Mouse (Mus musculus) activated CD4-positive, CD25-positive, alpha-beta regulatory T cell, adult 9 weeks (primary cell): ENCODE results near the gene Atp13a1. TPM values are rescaled to one million over a fixed set of nuclear protein-coding genes. Genes with fewer than 3 reads are reported as not detected.

Experiments
- polyA plus RNA-seq: library from polyadenylated mRNA; unstranded; fragments of 100-300 nt; shearing (Covaris generic); gene quantifications from one replicate; pipeline ENCODE4 v1.2.1, GENCODE M21; 2017

Gene Atp13a1
- polyA plus RNA-seq = 20.3 TPM

GRCm38 (mm10) chr8:69790773-69791367 is at the start of gene Atp13a1, which contains the start of gene Zfp866:
Atp13a1 (plus strand) TSS chr8:69791163.
Zfp866 (minus strand) TSS chr8:69791178.

GRCm38 (mm10) chr8:69749544-69750454 is 41.2 kb upstream of the Atp13a1 start, which contains the start of gene Zfp963:
Zfp963 (minus strand) TSS chr8:69749970.

GRCm38 (mm10) chr8:69774503-69775148 is 16.3 kb upstream of the Atp13a1 start, which contains the start of gene Gm20422:
Gm20422 (minus strand) TSS chr8:69774886.

DNA sequence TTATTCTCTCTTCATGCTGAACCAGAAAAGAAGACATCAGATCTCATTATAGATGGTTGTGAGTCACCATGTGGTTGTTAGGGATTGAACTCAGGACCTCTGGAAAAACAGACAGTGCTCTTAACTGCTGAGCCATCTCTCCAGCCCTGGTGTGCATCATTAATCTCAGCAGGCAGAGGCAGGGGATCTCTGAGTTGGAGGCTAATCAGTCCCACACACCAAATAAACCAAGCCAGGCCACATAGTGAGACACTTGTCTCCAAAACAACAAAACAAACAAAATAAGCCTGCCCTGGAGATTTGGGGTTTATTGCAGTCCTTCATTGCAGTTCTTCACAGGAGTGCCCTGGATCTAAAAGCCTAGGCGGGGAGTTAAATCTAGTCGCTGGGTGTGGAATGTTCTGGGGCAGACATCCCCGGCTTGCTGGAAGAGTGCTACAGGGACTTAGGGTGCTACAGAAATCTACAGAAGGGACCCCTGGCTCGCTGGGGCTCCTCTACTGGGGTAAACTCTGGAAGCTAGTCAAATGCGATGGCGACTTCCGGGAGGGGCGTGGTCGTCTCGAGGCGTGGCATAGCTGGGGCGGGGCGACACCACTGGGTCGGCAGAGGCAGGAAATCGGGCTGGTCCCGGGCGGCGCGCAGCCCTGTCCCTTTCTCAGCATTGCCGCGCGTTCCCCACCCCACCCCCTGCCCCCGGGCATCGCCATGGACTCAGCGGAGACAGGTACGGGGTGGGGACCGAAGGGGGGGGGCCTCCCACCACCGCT is 17.3 kb downstream of the Atp13a1 start, which contains the start of gene Gmip:
Gene Gmip (plus strand): TSS at position 586 of the 770 bp plus-strand sequence.

GRCm38 (mm10) chr8:69822386-69823191 is 31.6 kb downstream of the Atp13a1 start, which contains the start of gene Lpar2:
Lpar2 (plus strand) TSS chr8:69822429.

DNA sequence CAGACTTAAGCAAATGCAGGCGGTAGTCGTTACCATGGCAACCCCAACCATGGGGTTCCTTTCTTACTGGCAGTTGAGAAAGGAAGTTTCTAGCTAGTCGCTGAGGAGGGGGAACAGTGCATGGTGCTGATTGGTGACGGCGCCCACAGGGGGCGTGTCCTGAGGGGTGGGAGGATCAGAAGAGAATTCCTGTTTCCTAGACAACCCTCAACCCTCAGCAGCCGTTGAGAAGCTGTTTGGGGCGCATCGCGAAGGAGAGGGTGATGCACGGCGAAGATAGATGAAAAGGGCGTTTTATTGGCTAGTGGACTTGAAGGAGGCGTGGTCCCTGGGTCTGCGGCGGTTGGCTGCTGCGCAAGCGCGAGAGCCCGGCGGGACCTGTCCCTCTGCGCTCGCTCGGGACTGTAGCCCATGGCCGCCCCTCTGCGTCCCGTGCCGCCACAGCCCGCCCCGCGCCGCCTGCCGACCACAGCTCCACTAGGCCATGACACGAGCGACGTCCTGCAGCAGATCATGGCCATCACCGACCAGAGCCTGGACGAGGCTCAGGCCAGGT is 41.4 kb downstream of the Atp13a1 start, which contains the start of gene Pbx4:
Gene Pbx4 (plus strand): TSS at position 194 of the 556 bp plus-strand sequence.

Other genes starting within 250 kb of the Atp13a1 start
- gene Zfp868, start 165.6 kb upstream of the Atp13a1 start, polyA plus RNA-seq = 31.6 TPM
- 0.37 TPM for gene Zfp964, start 136.7 kb upstream of the Atp13a1 start, polyA plus RNA-seq
- gene Zfp869, start 80.4 kb upstream of the Atp13a1 start, polyA plus RNA-seq = 59.3 TPM
- gene Zfp963, start 41.2 kb upstream of the Atp13a1 start, polyA plus RNA-seq = 10.9 TPM
- not detected for gene Gm20422, start 16.3 kb upstream of the Atp13a1 start, polyA plus RNA-seq
- gene Zfp866, start within 50 bp of the Atp13a1 start, polyA plus RNA-seq = 33.3 TPM
- 167 TPM for gene Gmip, start 17.5 kb downstream of the Atp13a1 start, polyA plus RNA-seq
- 0.61 TPM for gene Lpar2, start 31.3 kb downstream of the Atp13a1 start, polyA plus RNA-seq
- 26.4 TPM for gene Pbx4, start 41.3 kb downstream of the Atp13a1 start, polyA plus RNA-seq
- gene Cilp2, start 96.5 kb downstream of the Atp13a1 start, polyA plus RNA-seq = not detected
- gene Tssk6, start 111.0 kb downstream of the Atp13a1 start, polyA plus RNA-seq = 1.6 TPM
- gene Ndufa13, start 111.4 kb downstream of the Atp13a1 start, polyA plus RNA-seq = 205 TPM
- 1.1 TPM for gene Yjefn3, start 111.5 kb downstream of the Atp13a1 start, polyA plus RNA-seq
- 24.7 TPM for gene Gatad2a, start 205.2 kb downstream of the Atp13a1 start, polyA plus RNA-seq